Mouse (Mus musculus): Measurements from ENCODE around the gene P2ry2. TPM values are rescaled to one million over a fixed set of nuclear protein-coding genes. Genes with fewer than 3 reads are reported as not detected.

The P2ry2 gene
- total RNA-seq, 2 experiments from 2014 or later, result 0.28 to 0.70 TPM

GRCm38 (mm10) chr7:101028444-101028757, 15.7 kb upstream of the P2ry2 start:
- ATAC-seq (replicated peaks; ENCODE audit: low FRiP score, low TSS enrichment, poor library complexity, severe bottlenecking), result no peak

- peak; percentile 64 for ATAC-seq (replicated peaks; ENCODE audit: low FRiP score, low TSS enrichment, poor library complexity, severe bottlenecking)
Observed at GRCm38 (mm10) chr7:101027623-101028443, 15.2 kb upstream of the P2ry2 start.

GRCm38 (mm10) chr7:101026836-101027235, 14.2 kb upstream of the P2ry2 start:
- ATAC-seq (replicated peaks; ENCODE audit: low FRiP score, low TSS enrichment, poor library complexity, severe bottlenecking), result no peak

- no peak for ATAC-seq (replicated peaks; ENCODE audit: low FRiP score, low TSS enrichment, poor library complexity, severe bottlenecking)
Observed at GRCm38 (mm10) chr7:101017492-101017891, 4.8 kb upstream of the P2ry2 start.

- ATAC-seq (replicated peaks; ENCODE audit: low FRiP score, low TSS enrichment, poor library complexity, severe bottlenecking), result no peak
Observed at GRCm38 (mm10) chr7:101017021-101017461, 4.4 kb upstream of the P2ry2 start.

GRCm38 (mm10) chr7:101014985-101015384, 2.3 kb upstream of the P2ry2 start:
- no peak for ATAC-seq (replicated peaks; ENCODE audit: low FRiP score, low TSS enrichment, poor library complexity, severe bottlenecking)

GRCm38 (mm10) chr7:101014041-101014440, 1.4 kb upstream of the P2ry2 start:
- no peak for ATAC-seq (replicated peaks; ENCODE audit: low FRiP score, low TSS enrichment, poor library complexity, severe bottlenecking)

- ATAC-seq (replicated peaks; ENCODE audit: low FRiP score, low TSS enrichment, poor library complexity, severe bottlenecking), result peak; percentile 97
Observed at GRCm38 (mm10) chr7:101011681-101012367, 842 bp downstream of the P2ry2 start.

GRCm38 (mm10) chr7:101010741-101011140, 1.9 kb downstream of the P2ry2 start:
- no peak for ATAC-seq (replicated peaks; ENCODE audit: low FRiP score, low TSS enrichment, poor library complexity, severe bottlenecking)

GRCm38 (mm10) chr7:101006201-101006600, 6.5 kb downstream of the P2ry2 start:
- no peak for ATAC-seq (replicated peaks; ENCODE audit: low FRiP score, low TSS enrichment, poor library complexity, severe bottlenecking)

- ATAC-seq (replicated peaks; ENCODE audit: low FRiP score, low TSS enrichment, poor library complexity, severe bottlenecking), result no peak
Observed at GRCm38 (mm10) chr7:101005119-101005518, 7.5 kb downstream of the P2ry2 start.

- no peak for ATAC-seq (replicated peaks; ENCODE audit: low FRiP score, low TSS enrichment, poor library complexity, severe bottlenecking)
Observed at GRCm38 (mm10) chr7:101003442-101004326, 9.0 kb downstream of the P2ry2 start.

- ATAC-seq (replicated peaks; ENCODE audit: low FRiP score, low TSS enrichment, poor library complexity, severe bottlenecking), result no peak
Observed at GRCm38 (mm10) chr7:101002274-101002673, 10.4 kb downstream of the P2ry2 start.

GRCm38 (mm10) chr7:100999623-101000022, 13.0 kb downstream of the P2ry2 start:
- ATAC-seq (replicated peaks; ENCODE audit: low FRiP score, low TSS enrichment, poor library complexity, severe bottlenecking), result no peak

- ATAC-seq (replicated peaks; ENCODE audit: low FRiP score, low TSS enrichment, poor library complexity, severe bottlenecking), result no peak
Observed at GRCm38 (mm10) chr7:100998578-100998960, 14.1 kb downstream of the P2ry2 start.

- ATAC-seq (replicated peaks; ENCODE audit: low FRiP score, low TSS enrichment, poor library complexity, severe bottlenecking), result no peak
Observed at GRCm38 (mm10) chr7:100997951-100998577, 14.6 kb downstream of the P2ry2 start.

GRCm38 (mm10) chr7:100997215-100997614, 15.5 kb downstream of the P2ry2 start:
- ATAC-seq (replicated peaks; ENCODE audit: low FRiP score, low TSS enrichment, poor library complexity, severe bottlenecking), result peak; percentile 48

- ATAC-seq (replicated peaks; ENCODE audit: low FRiP score, low TSS enrichment, poor library complexity, severe bottlenecking), result 0 out of 2 replicates have a peak, but pooled peaks have one; percentile 33
Observed at GRCm38 (mm10) chr7:100995951-100996350, 16.7 kb downstream of the P2ry2 start.

- no peak for ATAC-seq (replicated peaks; ENCODE audit: low FRiP score, low TSS enrichment, poor library complexity, severe bottlenecking)
Observed at GRCm38 (mm10) chr7:100995260-100995864, 17.3 kb downstream of the P2ry2 start.

Measured in megakaryocyte-erythroid progenitor cell, adult 5-6 weeks (primary cell).